Comparison of ENCODE assay signal across 8 mouse cellular contexts in genomic region chr5:33997051-33997741, GRCm38 (mm10). TPM values are rescaled to one million over a fixed set of nuclear protein-coding genes. Genes with fewer than 3 reads are reported as not detected.
DNase-seq lines count a peak whose midpoint lies in the region; ATAC-seq lines count a peak whose summit lies in the region.

No protein-coding gene starts in this region.

- no peaks in the 10 kb centered on the region for H3K36me3 ChIP-seq in heart, embryonic 11.5 days (ENCODE audit: control insufficient read depth, insufficient read depth, low read length)
- no peaks in the 10 kb centered on the region for H3K36me3 ChIP-seq in kidney, embryonic 16.5 days (ENCODE audit: insufficient read depth, low read length)
- H3K36me3 ChIP-seq in limb, embryonic 15.5 days, result no peaks in the 10 kb centered on the region
- no peaks in the 10 kb centered on the region; the same call in 1 of the 2 replicates for H3K36me3 ChIP-seq in neural tube, embryonic 11.5 days (ENCODE audit: control insufficient read depth, insufficient read depth, low read length)

- H3K27ac ChIP-seq in heart, embryonic 11.5 days (ENCODE audit: low read depth, low read length), result no peak overlapping the region
- H3K27ac ChIP-seq in kidney, embryonic 16.5 days (ENCODE audit: low read length), result no peak overlapping the region
- H3K27ac ChIP-seq in limb, embryonic 15.5 days, result no peak overlapping the region
- peak overlapping the region; percentile 82 for H3K27ac ChIP-seq in neural tube, embryonic 11.5 days (ENCODE audit: low read depth, low read length)

- H3K4me3 ChIP-seq in heart, embryonic 11.5 days (ENCODE audit: low read depth, low read length), result peak overlapping the region; percentile 57
- H3K4me3 ChIP-seq in kidney, embryonic 16.5 days (ENCODE audit: low read length), result peak overlapping the region; percentile 64
- H3K4me3 ChIP-seq in limb, embryonic 15.5 days, result peak overlapping the region; percentile 69
- peak overlapping the region; percentile 79 for H3K4me3 ChIP-seq in neural tube, embryonic 11.5 days (ENCODE audit: low read depth, low read length)

- peak overlapping the region; percentile 12; the same call in 1 of the 2 replicates for H3K9ac ChIP-seq in heart, embryonic 11.5 days (ENCODE audit: low read depth, low read length)
- peak overlapping the region; percentile 64 for H3K9ac ChIP-seq in kidney, embryonic 16.5 days (replicated peaks; ENCODE audit: low read length)
- H3K9ac ChIP-seq in limb, embryonic 15.5 days, result peak overlapping the region; percentile 28; the same call in 1 of the 2 replicates
- H3K9ac ChIP-seq in neural tube, embryonic 11.5 days (ENCODE audit: low read length), result peak overlapping the region; percentile 81

- H3K9me3 ChIP-seq in heart, embryonic 11.5 days (replicated peaks; ENCODE audit: control insufficient read depth, low read length), result no peaks in the 10 kb centered on the region
- H3K9me3 ChIP-seq in kidney, embryonic 16.5 days (ENCODE audit: low read length), result no peaks in the 10 kb centered on the region
- no peaks in the 10 kb centered on the region for H3K9me3 ChIP-seq in limb, embryonic 15.5 days
- H3K9me3 ChIP-seq in neural tube, embryonic 11.5 days (ENCODE audit: control insufficient read depth, low read length), result no peaks in the 10 kb centered on the region

- H3K4me2 ChIP-seq in heart, embryonic 11.5 days, result peak overlapping the region; percentile 90
- H3K4me2 ChIP-seq in kidney, embryonic 16.5 days (replicated peaks; ENCODE audit: low read depth, low read length), result peak overlapping the region; percentile 97
- H3K4me2 ChIP-seq in limb, embryonic 15.5 days, result peak overlapping the region; percentile 99
- H3K4me2 ChIP-seq in neural tube, embryonic 11.5 days (ENCODE audit: low read depth), result peak overlapping the region; percentile 65

- ATAC-seq in heart, embryonic 11.5 days (replicated peaks; ENCODE audit: insufficient number of reproducible peaks, low FRiP score, low TSS enrichment), result no peak; the same call in 1 of the 2 replicates
- ATAC-seq in kidney, embryonic 16.5 days (ENCODE audit: low FRiP score, low TSS enrichment), result 0 out of 2 replicates have a peak, but pooled peaks have one; percentile 44
- no peak for ATAC-seq in limb, embryonic 15.5 days (ENCODE audit: insufficient number of reproducible peaks, low FRiP score, low TSS enrichment, low read depth)
- ATAC-seq in neural tube, embryonic 11.5 days (ENCODE audit: insufficient read depth, low FRiP score, low TSS enrichment), result 0 out of 2 replicates have a peak, but pooled peaks have one; percentile 45
- ATAC-seq in activated CD4-positive, CD25-positive, alpha-beta regulatory T cell, adult 4 months, result no peak

- peaks cover 6% of the 10 kb centered on the region; the same call in 1 of the 2 replicates for H3K4me1 ChIP-seq in heart, embryonic 11.5 days (ENCODE audit: control insufficient read depth, insufficient read depth, low read length)
- peaks cover 17% of the 10 kb centered on the region for H3K4me1 ChIP-seq in kidney, embryonic 16.5 days (ENCODE audit: insufficient read depth, low read length)
- peaks cover 28% of the 10 kb centered on the region for H3K4me1 ChIP-seq in limb, embryonic 15.5 days
- 0 out of 2 replicates have a peak, but pooled peaks cover 5% of the 10 kb centered on the region for H3K4me1 ChIP-seq in neural tube, embryonic 11.5 days (ENCODE audit: control insufficient read depth, insufficient read depth, low read length)

- H3K27me3 ChIP-seq in heart, embryonic 11.5 days (ENCODE audit: control insufficient read depth, insufficient read depth, low read length), result peaks cover 62% of the 10 kb centered on the region
- H3K27me3 ChIP-seq in kidney, embryonic 16.5 days (ENCODE audit: insufficient read depth, low read length), result peaks cover 63% of the 10 kb centered on the region
- peaks cover 67% of the 10 kb centered on the region for H3K27me3 ChIP-seq in limb, embryonic 15.5 days
- peaks cover 5% of the 10 kb centered on the region for H3K27me3 ChIP-seq in neural tube, embryonic 11.5 days (ENCODE audit: control insufficient read depth, insufficient read depth, low read length)

- DNase-seq in ovary, postnatal 10 days (ENCODE audit: low spot score), result peak; percentile 27
- DNase-seq in ovary, adult 18-20 months (ENCODE audit: low spot score), result no peak
- DNase-seq in embryo, embryonic 10.5 days (ENCODE audit: low spot score), result peak; percentile 39
- peak; percentile 59 for DNase-seq in neural tube, embryonic 11.5 days (ENCODE audit: low spot score)

- WGBS in heart, embryonic 11.5 days (ENCODE audit: insufficient replicate concordance), result 1% methylated on average over 76 of the region's 80 CpGs
- WGBS in kidney, embryonic 16.5 days, result under 1% methylated on average over 67 of the region's 80 CpGs
- under 1% methylated on average over 75 of the region's 80 CpGs for WGBS in limb, embryonic 15.5 days
- 0% methylated on average over 78 of the region's 80 CpGs for WGBS in neural tube, embryonic 11.5 days

RNA-seq across cellular contexts. Expression of gene Nat8l, which starts 1.4 kb away (rescaled TPM):
- polyA plus RNA-seq in heart, embryonic 11.5 days (2014; fragmentation: Nextera tagmentation; extraction: Ambion mirVana), result 0.17 and 0.35 TPM in 2 replicates
- 0.35 and 0.42 TPM in 2 replicates for polyA plus RNA-seq in kidney, embryonic 16.5 days (2015; fragmentation: Nextera tagmentation; extraction: Ambion mirVana)
- 0.36 and 0.43 TPM in 2 replicates for polyA plus RNA-seq in limb, embryonic 15.5 days (2015; fragmentation: Nextera tagmentation; extraction: Ambion mirVana)
- polyA plus RNA-seq in neural tube, embryonic 11.5 days (2014; fragmentation: Nextera tagmentation; extraction: Ambion mirVana), result 1.5 and 2.2 TPM in 2 replicates
- polyA plus RNA-seq in activated CD4-positive, CD25-positive, alpha-beta regulatory T cell, adult 4 months (2017; shearing (Covaris generic)), result not detected

RNA-seq across cellular contexts. Expression of gene Gm1673, which starts 14.0 kb away (rescaled TPM):
- polyA plus RNA-seq in heart, embryonic 11.5 days (2014; fragmentation: Nextera tagmentation; extraction: Ambion mirVana), result 67.7 and 87.1 TPM in 2 replicates
- 91.1 and 91.5 TPM in 2 replicates for polyA plus RNA-seq in kidney, embryonic 16.5 days (2015; fragmentation: Nextera tagmentation; extraction: Ambion mirVana)
- 64.5 and 96.5 TPM in 2 replicates for polyA plus RNA-seq in limb, embryonic 15.5 days (2015; fragmentation: Nextera tagmentation; extraction: Ambion mirVana)
- 199 TPM in 2 replicates for polyA plus RNA-seq in neural tube, embryonic 11.5 days (2014; fragmentation: Nextera tagmentation; extraction: Ambion mirVana)
- polyA plus RNA-seq in activated CD4-positive, CD25-positive, alpha-beta regulatory T cell, adult 4 months (2017; shearing (Covaris generic)), result not detected

Comparison
In these comparisons a context has a peak if more than half of its experiments do, and no peak if none do; other contexts are left out.
1. ATAC-seq: peak in kidney, embryonic 16.5 days (single experiment) and neural tube, embryonic 11.5 days (single experiment); none in heart, embryonic 11.5 days (single experiment), limb, embryonic 15.5 days (single experiment) and activated CD4-positive, CD25-positive, alpha-beta regulatory T cell, adult 4 months (single experiment).
2. H3K9ac ChIP-seq: peak in every context shown above with its lines; median percentile 81 in neural tube, embryonic 11.5 days; 64 in kidney, embryonic 16.5 days; 28 in limb, embryonic 15.5 days; 12 in heart, embryonic 11.5 days.
3. RNA of gene Gm1673, which starts 14.0 kb away (polyA plus RNA-seq): 199 TPM in neural tube, embryonic 11.5 days, 64.5 to 96.5 TPM in limb, embryonic 15.5 days, 91.1 to 91.5 TPM in kidney, embryonic 16.5 days and 67.7 to 87.1 TPM in heart, embryonic 11.5 days; not detected in activated CD4-positive, CD25-positive, alpha-beta regulatory T cell, adult 4 months; every median in the first group is over 10 times any median in the second.
4. Peak in every context shown above with its lines, with median percentiles within 50 percentile points of each other: H3K4me2 ChIP-seq and H3K4me3 ChIP-seq.